Mouse (Mus musculus) right cerebral cortex, postnatal 10 days (tissue): ENCODE measurements around the gene Pla2g4a.

Experiments
- DNase-seq, 2 experiments: peaks; one replicate each; pipeline ENCODE4 v3.0.0; 2021; ENCODE audit warnings: low spot score in 2 of 2

Gene Pla2g4a

DNA sequence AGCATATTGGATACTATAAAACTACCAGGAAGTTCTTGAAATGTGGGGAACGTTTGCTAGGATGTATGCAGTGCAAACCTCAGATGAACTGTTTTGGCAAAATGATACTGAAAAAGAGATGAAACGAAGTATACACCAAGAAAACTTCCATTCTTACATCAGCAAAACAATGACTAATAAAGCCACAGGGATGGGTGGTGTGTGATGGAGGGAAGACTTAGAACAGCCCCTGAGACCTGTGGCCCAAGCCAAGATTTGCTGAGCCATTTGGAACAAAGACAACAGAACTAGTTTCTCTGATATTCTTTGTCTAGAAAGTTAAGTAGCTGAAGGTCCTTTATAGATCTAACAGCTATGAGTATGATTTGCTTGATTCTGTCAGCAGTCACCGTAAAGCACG is 105.5 kb downstream of the Pla2g4a start:
- DNase-seq, result no peak

GRCm38 (mm10) chr1:149854867-149855266 is 106.2 kb downstream of the Pla2g4a start:
- no peak for DNase-seq

GRCm38 (mm10) chr1:149846655-149847054 is 114.4 kb downstream of the Pla2g4a start:
- DNase-seq, result no peak

- DNase-seq, result no peak
Measured at GRCm38 (mm10) chr1:149841845-149842244, 119.2 kb downstream of the Pla2g4a start.

GRCm38 (mm10) chr1:149840961-149841416 is 120.1 kb downstream of the Pla2g4a start:
- no peak for DNase-seq

GRCm38 (mm10) chr1:149840312-149840930 is 120.7 kb downstream of the Pla2g4a start:
- no peak for DNase-seq

GRCm38 (mm10) chr1:149836496-149836895 is 124.6 kb downstream of the Pla2g4a start:
- no peak for DNase-seq

DNA sequence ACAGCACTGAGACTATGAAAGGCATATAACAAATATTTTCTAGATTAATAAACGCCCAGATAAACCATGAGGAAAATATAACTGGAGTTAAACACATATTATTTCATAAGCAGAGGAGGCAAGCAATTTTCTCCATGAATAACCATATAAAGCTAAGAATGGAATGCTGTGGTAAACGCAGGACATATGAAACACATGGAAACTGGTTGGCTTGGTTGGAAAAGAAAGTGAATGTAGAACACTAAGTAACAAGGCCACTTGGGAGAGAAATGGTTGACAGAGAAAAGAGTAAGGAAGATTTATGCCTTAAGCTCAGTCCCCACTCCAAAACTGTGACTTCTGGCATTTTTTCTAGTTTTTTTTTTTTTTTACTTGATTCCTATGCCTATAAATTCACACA is 127.2 kb downstream of the Pla2g4a start:
- no peak for DNase-seq

DNA sequence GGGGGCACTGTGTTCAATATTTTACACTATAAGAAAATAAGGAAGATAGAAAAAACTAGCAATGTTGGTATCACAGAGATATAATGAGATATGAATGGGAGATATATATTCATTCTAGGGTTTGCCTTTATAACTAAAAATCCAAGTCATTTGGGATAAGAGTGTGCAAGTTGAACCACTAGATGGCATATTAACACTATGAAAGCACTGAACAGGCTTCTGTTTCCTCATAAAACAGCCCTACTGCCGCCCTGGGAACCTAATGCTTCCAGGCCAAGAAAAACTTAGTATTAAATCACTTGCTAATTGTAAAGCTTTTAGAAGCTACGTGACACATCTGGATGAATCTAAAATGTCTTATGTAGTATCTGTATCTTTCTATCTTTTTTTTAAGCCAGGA is 128.1 kb downstream of the Pla2g4a start:
- peak; percentile 31 to 32 for DNase-seq

DNA sequence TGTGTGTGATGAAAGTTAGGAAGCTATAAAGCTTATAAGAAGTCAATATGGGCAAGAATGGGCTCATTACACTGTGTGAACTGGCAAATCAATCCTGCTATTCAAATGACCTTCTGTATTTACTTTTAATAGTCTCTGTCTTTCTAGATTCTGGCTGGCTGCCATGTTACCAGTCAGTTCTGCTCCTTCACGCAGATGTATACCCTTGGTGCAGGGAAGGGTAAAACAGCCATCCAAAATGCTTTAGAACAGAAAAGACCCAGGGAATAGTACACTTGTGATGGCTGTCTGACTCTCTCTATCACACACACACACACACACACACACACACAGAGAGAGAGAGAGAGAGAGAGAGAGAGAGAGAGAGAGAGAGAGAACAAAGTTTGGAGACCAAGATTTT is 128.6 kb downstream of the Pla2g4a start:
- no peak for DNase-seq

DNA sequence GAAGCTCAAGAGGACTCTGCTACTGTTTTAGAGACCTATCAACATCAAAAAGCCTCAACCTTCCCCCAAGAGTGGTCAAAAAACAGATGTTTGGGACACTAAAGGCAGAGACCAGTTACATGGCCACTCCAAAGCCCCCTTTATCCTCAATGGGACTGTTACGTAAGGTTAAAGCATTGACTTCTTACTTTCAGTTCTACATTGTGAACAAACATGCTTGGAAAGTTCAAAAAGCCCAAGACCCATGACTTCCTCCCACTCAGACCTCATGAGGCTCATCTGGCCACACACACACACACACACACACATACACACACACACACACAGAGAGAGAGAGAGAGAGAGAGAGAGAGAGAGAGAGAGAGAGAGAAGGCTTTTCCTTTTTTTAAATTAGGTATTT is 130.0 kb downstream of the Pla2g4a start:
- no peak for DNase-seq

DNA sequence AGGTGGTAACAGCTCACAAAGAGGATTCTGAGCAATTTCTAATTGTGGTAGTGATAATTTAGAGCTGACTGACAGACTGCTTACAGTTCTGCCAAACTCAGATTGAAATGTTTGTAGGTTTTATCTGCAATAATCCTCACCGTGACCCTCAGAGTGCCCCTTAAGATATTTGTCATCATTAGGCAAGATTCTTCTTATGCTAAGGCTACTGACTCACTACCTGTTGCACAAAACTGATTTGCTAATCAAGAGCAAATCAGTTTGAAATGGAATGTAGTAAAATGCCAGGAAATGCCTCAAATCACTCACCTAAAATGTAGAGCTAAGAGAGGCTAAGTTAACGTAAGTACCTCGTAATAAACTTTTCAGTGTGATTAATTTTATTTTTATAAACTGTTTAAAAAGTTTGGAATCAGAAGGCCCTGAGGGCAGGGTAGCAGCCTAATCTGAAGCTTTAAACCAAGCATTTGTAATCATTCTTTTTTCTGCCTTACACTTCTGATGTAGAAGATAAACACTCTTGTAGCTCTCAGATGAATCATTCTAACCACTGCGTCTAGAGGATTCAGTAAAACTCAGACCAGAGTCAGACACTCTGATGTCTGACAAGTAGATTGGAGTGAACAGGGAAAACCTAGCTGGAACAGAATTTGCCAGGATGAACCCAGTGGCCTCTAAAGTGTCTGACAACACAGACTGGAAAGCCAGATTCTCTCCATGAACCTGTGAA is 147.3 kb downstream of the Pla2g4a start:
- DNase-seq, result no peak

DNA sequence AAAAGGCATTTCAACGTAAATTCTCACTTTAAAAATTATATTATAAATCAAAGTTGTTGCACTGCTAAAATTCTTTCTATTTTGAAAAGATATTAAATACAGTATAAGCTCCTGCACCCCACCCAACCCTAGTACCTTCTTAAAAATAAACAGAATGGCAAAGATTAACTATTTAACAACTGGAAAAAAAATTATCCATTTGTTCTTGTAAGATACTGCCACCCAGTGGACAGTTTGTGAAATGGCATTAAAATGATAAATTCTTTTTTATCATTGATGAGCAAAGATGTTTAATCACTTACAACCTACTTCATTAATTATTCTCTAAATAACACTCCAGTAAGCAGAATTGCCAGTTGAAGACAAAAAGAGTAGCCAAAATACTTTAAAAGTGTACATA is 151.6 kb downstream of the Pla2g4a start:
- no peak for DNase-seq
